Mouse (Mus musculus): ENCODE results near the gene Hmbs.
"Not testable (repeated sequence)": the region's sequence is repeated elsewhere in the genome, so short reads cannot be mapped to it uniquely, and the experiment has no call there.

Hmbs gene

GRCm38 (mm10) chr9:44319887-44320798, 23.9 kb downstream of the Hmbs start, which contains the start of gene C2cd2l:
Gene C2cd2l, minus strand, starts transcription at chr9:44320285.
- DNase-seq: peak; percentile 94

GRCm38 (mm10) chr9:44319105-44319886, 24.7 kb downstream of the Hmbs start:
- DNase-seq: peak; percentile 55

GRCm38 (mm10) chr9:44318826-44319095, 25.3 kb downstream of the Hmbs start:
- no peak for DNase-seq

- DNase-seq: no peak
Observed at GRCm38 (mm10) chr9:44318076-44318825, 25.8 kb downstream of the Hmbs start.

GRCm38 (mm10) chr9:44317452-44317851, 26.6 kb downstream of the Hmbs start:
- no peak for DNase-seq

GRCm38 (mm10) chr9:44314910-44315309, 29.1 kb downstream of the Hmbs start:
- no peak for DNase-seq

GRCm38 (mm10) chr9:44314257-44314547, 29.8 kb downstream of the Hmbs start:
- DNase-seq: no peak

GRCm38 (mm10) chr9:44313476-44314256, 30.4 kb downstream of the Hmbs start:
- DNase-seq: peak; percentile 65

GRCm38 (mm10) chr9:44311136-44312134, 32.6 kb downstream of the Hmbs start:
- no peak for DNase-seq

GRCm38 (mm10) chr9:44310750-44311135, 33.3 kb downstream of the Hmbs start:
- no peak for DNase-seq

GRCm38 (mm10) chr9:44309756-44310155, 34.3 kb downstream of the Hmbs start:
- no peak for DNase-seq

GRCm38 (mm10) chr9:44307248-44307647, 36.8 kb downstream of the Hmbs start:
- no peak for DNase-seq

GRCm38 (mm10) chr9:44306532-44306931, 37.5 kb downstream of the Hmbs start:
- DNase-seq: no peak

GRCm38 (mm10) chr9:44305466-44306079, 38.5 kb downstream of the Hmbs start, which contains the start of gene Hinfp:
Gene Hinfp, minus strand, starts transcription at chr9:44305671.
- peak; percentile 99 for DNase-seq

GRCm38 (mm10) chr9:44300001-44300400, 44.0 kb downstream of the Hmbs start:
- DNase-seq: not testable (repeated sequence)

GRCm38 (mm10) chr9:44292490-44292889, 51.5 kb downstream of the Hmbs start:
- DNase-seq: no peak

GRCm38 (mm10) chr9:44288959-44289291, 55.1 kb downstream of the Hmbs start:
- DNase-seq: no peak

- DNase-seq: peak; percentile 68
Observed at GRCm38 (mm10) chr9:44288076-44288958, 55.7 kb downstream of the Hmbs start, which contains the start of gene Abcg4. Gene Abcg4, minus strand, starts transcription at chr9:44288615.

- DNase-seq: peak; percentile 61
Observed at GRCm38 (mm10) chr9:44287401-44288075, 56.5 kb downstream of the Hmbs start.
